Mouse (Mus musculus) liver, postnatal 0 days (tissue): ENCODE results near the gene Ccl27a.
"Not testable (repeated sequence)": the region's sequence is repeated elsewhere in the genome, so short reads cannot be mapped to it uniquely, and the experiment has no call there.

ENCODE experiments used
- CTCF ChIP-seq: sonication (generic); IDR thresholded peaks from 2 replicates; pipeline ENCODE4 v1.5.1; 2016; ENCODE audit warnings: antibody characterized with exemption, low read depth
- EP300 ChIP-seq: IDR thresholded peaks from 2 replicates; pipeline ENCODE4 v1.6.1; 2016; ENCODE audit warnings: antibody characterized with exemption, low read depth, mild to moderate bottlenecking

- TF ChIP-seq CTCF, EP300: not testable (repeated sequence)
Observed at GRCm38 (mm10) chr4:41783197-41783596, 9.2 kb upstream of the Ccl27a start.
